Mouse (Mus musculus) liver, embryonic 12.5 days (tissue): ENCODE measurements around the gene Dpf3. TPM values are rescaled to one million over a fixed set of nuclear protein-coding genes. Genes with fewer than 3 reads are reported as not detected.

ENCODE experiments used
- ATAC-seq: fragments of 200-750 bp; cut with Nextera tagmentation; 2 replicates; pipeline ENCODE4 v1.8.0; 2017; ENCODE audit warnings: moderate number of reproducible peaks, mild to moderate bottlenecking, moderate library complexity
- H3K27ac ChIP-seq: fragments of 300-500 bp; sonication (generic); 2 replicates; pipeline ENCODE4 v1.5.1; 2016; ENCODE audit warnings: mild to moderate bottlenecking
- H3K27me3 ChIP-seq: fragments of 300-500 bp; sonication (generic); replicated peaks from 2 replicates; pipeline ENCODE4 v1.6.1; 2016; ENCODE audit warnings: mild to moderate bottlenecking, moderate library complexity
- H3K36me3 ChIP-seq: fragments of 300-500 bp; sonication (generic); 2 replicates; pipeline ENCODE4 v1.6.1; 2016; ENCODE audit warnings: mild to moderate bottlenecking, moderate library complexity
- H3K4me1 ChIP-seq: fragments of 300-500 bp; sonication (generic); 2 replicates; pipeline ENCODE4 v1.6.1; 2016
- H3K4me2 ChIP-seq: fragments of 300-500 bp; sonication (generic); 2 replicates; pipeline ENCODE4 v1.6.1; 2016; ENCODE audit warnings: mild to moderate bottlenecking, moderate library complexity
- H3K4me3 ChIP-seq: fragments of 300-500 bp; sonication (generic); 2 replicates; pipeline ENCODE4 v1.5.1; 2016; ENCODE audit warnings: mild to moderate bottlenecking, moderate library complexity
- H3K9ac ChIP-seq: fragments of 300-500 bp; sonication (generic); 2 replicates; pipeline ENCODE4 v1.6.1; 2016; ENCODE audit warnings: mild to moderate bottlenecking, moderate library complexity
- H3K9me3 ChIP-seq: fragments of 300-500 bp; sonication (generic); replicated peaks from 2 replicates; pipeline ENCODE4 v1.6.1; 2016; ENCODE audit warnings: mild to moderate bottlenecking, moderate library complexity
- WGBS: fragments of 180-500 bp; shearing (Covaris S2); methylation state at CpG from one replicate; pipeline ENCODE4 v1.1.7; 2016; ENCODE audit not compliant: insufficient replicate concordance; 5-methylcytosine and 5-hydroxymethylcytosine counted together
- polyA plus RNA-seq: library from polyadenylated mRNA; unstranded; fragments of >200 nt; fragmentation: Nextera tagmentation; extraction: Ambion mirVana; gene quantifications from 2 replicates; pipeline ENCODE4 v1.2.1, GENCODE M21; 2016

The Dpf3 gene
- polyA plus RNA-seq = 8.2 and 8.5 TPM in 2 replicates

- Histone ChIP-seq H3K27ac (peak within 1 kb of the TSS; percentile 90), H3K9me3 (peaks cover 9% of the 10 kb centered on the region), H3K4me2 (peak within 1 kb of the TSS; percentile 99), H3K4me3 (peak within 1 kb of the TSS; percentile 86), H3K27me3 (peaks cover 30% of the 10 kb centered on the region), H3K9ac (peak within 1 kb of the TSS; percentile 88), H3K4me1 (peaks cover 57% of the 10 kb centered on the region), H3K36me3 (no peaks in the 10 kb centered on the region)
- under 1% methylated on average over 31 of the region's 31 CpGs for WGBS
- ATAC-seq = peak; percentile 94
Observed at GRCm38 (mm10) chr12:83487476-83487991, at the start of gene Dpf3. Gene Dpf3, minus strand, starts transcription at chr12:83487716.

- WGBS = 75% methylated on average over 9 of the region's 9 CpGs
- ATAC-seq = no peak
- Histone ChIP-seq H3K4me2 (no peak overlapping the region), H3K4me3 (no peak overlapping the region), H3K27me3 (no peaks in the 10 kb centered on the region), H3K9ac (no peak overlapping the region), H3K27ac (no peak overlapping the region), H3K36me3 (peaks cover 76% of the 10 kb centered on the region), H3K4me1 (peaks cover 4% of the 10 kb centered on the region; the same call in 1 of the 2 replicates), H3K9me3 (no peaks in the 10 kb centered on the region)
Observed at GRCm38 (mm10) chr12:83536039-83536438, 48.5 kb upstream of the Dpf3 start.

- no peaks in the 10 kb centered on the region for H3K27me3 ChIP-seq
- H3K36me3 ChIP-seq = peaks cover 75% of the 10 kb centered on the region
- H3K9ac ChIP-seq = no peak overlapping the region
- H3K4me2 ChIP-seq = no peak overlapping the region
- H3K4me3 ChIP-seq = no peak overlapping the region
- ATAC-seq = no peak
- H3K27ac ChIP-seq = no peak overlapping the region
- peaks cover 4% of the 10 kb centered on the region; the same call in 1 of the 2 replicates for H3K4me1 ChIP-seq
- 78% methylated on average over 11 of the region's 11 CpGs for WGBS
- no peaks in the 10 kb centered on the region for H3K9me3 ChIP-seq
Observed at GRCm38 (mm10) chr12:83535428-83535827, 47.9 kb upstream of the Dpf3 start.

- Histone ChIP-seq H3K4me1 (peaks cover 4% of the 10 kb centered on the region; the same call in 1 of the 2 replicates), H3K27me3 (no peaks in the 10 kb centered on the region), H3K4me2 (no peak overlapping the region), H3K36me3 (peaks cover 69% of the 10 kb centered on the region), H3K9ac (no peak overlapping the region), H3K4me3 (no peak overlapping the region), H3K27ac (no peak overlapping the region), H3K9me3 (no peaks in the 10 kb centered on the region)
- WGBS = 75% methylated on average over 3 of the region's 3 CpGs
- no peak for ATAC-seq
Observed at GRCm38 (mm10) chr12:83534190-83534589, 46.7 kb upstream of the Dpf3 start.

- H3K36me3 ChIP-seq = peaks cover 63% of the 10 kb centered on the region
- no peak for ATAC-seq
Observed at GRCm38 (mm10) chr12:83532966-83533365, 45.5 kb upstream of the Dpf3 start.

GRCm38 (mm10) chr12:83531992-83532391, 44.5 kb upstream of the Dpf3 start:
- ATAC-seq = no peak
- Histone ChIP-seq H3K9ac (no peak overlapping the region), H3K4me2 (no peak overlapping the region), H3K4me1 (peaks cover 4% of the 10 kb centered on the region; the same call in 1 of the 2 replicates), H3K9me3 (no peaks in the 10 kb centered on the region), H3K36me3 (peaks cover 56% of the 10 kb centered on the region), H3K4me3 (no peak overlapping the region), H3K27me3 (no peaks in the 10 kb centered on the region), H3K27ac (no peak overlapping the region)
- WGBS = 71% methylated on average over 6 of the region's 6 CpGs

More at GRCm38 (mm10) chr12:83532966-83533365, 45.5 kb upstream of the Dpf3 start:
- 84% methylated on average over 3 of the region's 3 CpGs for WGBS
- Histone ChIP-seq H3K4me3 (no peak overlapping the region), H3K9me3 (no peaks in the 10 kb centered on the region), H3K4me2 (no peak overlapping the region), H3K27me3 (no peaks in the 10 kb centered on the region), H3K27ac (no peak overlapping the region), H3K4me1 (peaks cover 4% of the 10 kb centered on the region; the same call in 1 of the 2 replicates), H3K9ac (no peak overlapping the region)

- Histone ChIP-seq H3K27me3 (no peaks in the 10 kb centered on the region), H3K36me3 (peaks cover 41% of the 10 kb centered on the region), H3K27ac (no peak overlapping the region), H3K4me3 (no peak overlapping the region), H3K4me1 (peaks cover 22% of the 10 kb centered on the region), H3K4me2 (no peak overlapping the region), H3K9me3 (no peaks in the 10 kb centered on the region), H3K9ac (no peak overlapping the region)
- ATAC-seq = no peak
- WGBS = 74% methylated on average over 5 of the region's 5 CpGs
Observed at GRCm38 (mm10) chr12:83528665-83529064, 41.1 kb upstream of the Dpf3 start.

GRCm38 (mm10) chr12:83527816-83528215, 40.3 kb upstream of the Dpf3 start:
- WGBS = 81% methylated on average over 6 of the region's 6 CpGs
- H3K27me3 ChIP-seq = no peaks in the 10 kb centered on the region
- no peak overlapping the region for H3K4me3 ChIP-seq
- no peaks in the 10 kb centered on the region for H3K9me3 ChIP-seq
- no peak for ATAC-seq
- no peak overlapping the region for H3K27ac ChIP-seq
- H3K9ac ChIP-seq = no peak overlapping the region
- H3K4me1 ChIP-seq = peaks cover 27% of the 10 kb centered on the region
- peaks cover 34% of the 10 kb centered on the region for H3K36me3 ChIP-seq
- H3K4me2 ChIP-seq = no peak overlapping the region

- no peaks in the 10 kb centered on the region for H3K9me3 ChIP-seq
- H3K27ac ChIP-seq = peak overlapping the region; percentile 18; the same call in 1 of the 2 replicates
- peaks cover 24% of the 10 kb centered on the region for H3K36me3 ChIP-seq
- H3K4me2 ChIP-seq = no peak overlapping the region
- WGBS = 64% methylated on average over 18 of the region's 18 CpGs
- no peak overlapping the region for H3K9ac ChIP-seq
- H3K4me3 ChIP-seq = no peak overlapping the region
- no peaks in the 10 kb centered on the region for H3K27me3 ChIP-seq
- peaks cover 31% of the 10 kb centered on the region for H3K4me1 ChIP-seq
- no peak for ATAC-seq
Observed at GRCm38 (mm10) chr12:83525822-83526544, 38.5 kb upstream of the Dpf3 start.

- Histone ChIP-seq H3K36me3 (peaks cover 15% of the 10 kb centered on the region), H3K27ac (no peak overlapping the region), H3K9ac (no peak overlapping the region), H3K4me1 (peaks cover 40% of the 10 kb centered on the region), H3K27me3 (no peaks in the 10 kb centered on the region), H3K9me3 (no peaks in the 10 kb centered on the region), H3K4me2 (no peak overlapping the region), H3K4me3 (no peak overlapping the region)
- ATAC-seq = no peak
- 74% methylated on average over 5 of the region's 5 CpGs for WGBS
Observed at GRCm38 (mm10) chr12:83524329-83524728, 36.8 kb upstream of the Dpf3 start.

GRCm38 (mm10) chr12:83523892-83524291, 36.4 kb upstream of the Dpf3 start:
- Histone ChIP-seq H3K27ac (no peak overlapping the region), H3K9ac (no peak overlapping the region), H3K9me3 (no peaks in the 10 kb centered on the region), H3K4me1 (peaks cover 44% of the 10 kb centered on the region), H3K4me3 (no peak overlapping the region), H3K36me3 (peaks cover 12% of the 10 kb centered on the region), H3K27me3 (no peaks in the 10 kb centered on the region), H3K4me2 (no peak overlapping the region)
- no peak for ATAC-seq
- WGBS = 61% methylated on average over 4 of the region's 4 CpGs

GRCm38 (mm10) chr12:83523056-83523455, 35.5 kb upstream of the Dpf3 start:
- no peak overlapping the region for H3K9ac ChIP-seq
- no peaks in the 10 kb centered on the region for H3K27me3 ChIP-seq
- H3K4me3 ChIP-seq = no peak overlapping the region
- WGBS = 81% methylated on average over 6 of the region's 6 CpGs
- no peak overlapping the region for H3K4me2 ChIP-seq
- H3K36me3 ChIP-seq = peaks cover 10% of the 10 kb centered on the region
- no peak for ATAC-seq
- peaks cover 49% of the 10 kb centered on the region for H3K4me1 ChIP-seq
- no peaks in the 10 kb centered on the region for H3K9me3 ChIP-seq
- no peak overlapping the region for H3K27ac ChIP-seq
